Mouse (Mus musculus) heart, adult 11 months (tissue): ENCODE measurements around the gene Ccdc126.

Experiments
- DNase-seq: peaks from one replicate; pipeline ENCODE4 v3.0.0; 2022

The Ccdc126 gene

DNA sequence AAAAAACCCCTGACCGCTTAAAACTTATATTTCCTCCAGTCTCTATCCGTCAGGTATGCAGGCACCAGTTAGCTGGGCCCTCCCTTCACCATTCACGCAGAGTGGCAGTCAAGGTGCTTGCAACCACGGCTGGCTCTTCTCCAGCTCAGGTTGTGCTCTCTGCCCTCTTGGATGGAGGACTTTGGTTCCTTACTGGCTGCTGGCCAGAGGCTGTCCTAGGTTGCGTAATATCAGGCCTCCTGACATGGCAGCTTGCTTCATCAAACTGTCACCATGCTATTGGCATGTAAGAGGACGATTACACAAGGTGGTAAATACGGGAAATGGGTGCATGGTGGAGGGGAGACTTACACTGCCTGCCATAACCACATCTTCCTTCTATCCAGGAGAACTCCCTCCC lies 30.8 kb downstream of the Ccdc126 start:
- DNase-seq = no peak

DNA sequence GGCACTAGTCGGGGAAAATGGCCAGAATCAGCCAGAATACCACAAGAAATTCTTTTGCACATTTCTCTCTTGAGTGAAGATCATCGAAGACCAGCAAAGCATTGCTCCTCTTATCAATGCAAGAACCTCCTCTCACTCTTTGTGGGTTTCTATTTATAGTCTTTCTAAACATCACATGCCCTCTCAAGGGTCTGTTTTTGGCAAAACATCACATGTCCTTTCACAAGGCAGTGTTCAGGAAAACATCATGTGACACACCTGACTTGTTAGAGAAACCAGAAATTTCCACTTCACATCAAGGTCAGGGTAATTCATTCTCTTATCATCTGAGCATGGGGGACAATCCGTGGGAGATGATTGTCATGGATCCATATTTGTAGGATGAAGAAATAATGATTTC lies 35.5 kb downstream of the Ccdc126 start:
- peak; percentile 2 for DNase-seq

GRCm38 (mm10) chr6:49355171-49355570 lies 36.1 kb downstream of the Ccdc126 start:
- DNase-seq = peak; percentile 39

DNA sequence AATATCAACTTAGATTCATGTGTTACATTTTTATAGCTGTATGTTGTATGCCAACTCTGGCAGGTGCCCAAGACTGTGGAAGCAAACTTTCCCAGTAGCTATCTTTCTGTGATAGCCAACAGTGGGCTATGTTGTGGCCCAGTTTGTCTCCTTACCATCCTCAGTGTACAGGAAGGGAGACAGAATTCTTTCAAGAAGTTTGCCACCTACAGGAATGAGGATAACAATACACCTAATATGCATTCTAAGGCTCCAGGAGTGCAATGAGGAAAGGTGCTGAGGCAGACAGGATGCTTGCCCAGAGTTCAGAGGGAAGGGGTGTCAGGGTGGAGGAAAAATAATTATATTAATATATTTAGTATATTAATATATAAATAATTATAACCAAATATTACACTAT lies 41.3 kb downstream of the Ccdc126 start:
- no peak for DNase-seq

- peak; percentile 99 for DNase-seq
Measured at GRCm38 (mm10) chr6:49367159-49368054, 48.3 kb downstream of the Ccdc126 start, which contains the start of gene Fam221a. Gene Fam221a, plus strand, starts transcription at chr6:49367739.

- DNase-seq = peak; percentile 29
Measured at GRCm38 (mm10) chr6:49368212-49368611, 49.1 kb downstream of the Ccdc126 start.

GRCm38 (mm10) chr6:49372705-49373104 lies 53.6 kb downstream of the Ccdc126 start:
- DNase-seq = no peak

DNA sequence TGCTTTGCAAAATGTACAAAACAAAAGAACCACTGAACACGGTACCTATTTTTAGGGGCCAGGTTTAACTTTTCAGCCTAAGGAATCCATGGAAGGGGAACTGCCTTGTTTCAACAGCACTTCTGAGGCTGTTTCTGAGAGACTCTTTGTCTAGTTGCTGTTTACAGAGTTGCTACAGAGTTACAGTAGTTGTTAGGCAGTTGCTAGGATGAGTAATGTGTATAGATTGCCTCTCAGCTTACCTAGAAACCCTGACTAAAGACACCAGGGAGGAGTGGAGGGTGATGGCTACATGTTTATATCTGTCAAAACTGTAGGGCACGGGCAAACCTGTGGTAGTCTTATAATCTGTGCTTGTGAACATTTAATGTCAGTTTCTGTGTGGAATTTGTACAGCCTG lies 54.9 kb downstream of the Ccdc126 start:
- no peak for DNase-seq

- no peak for DNase-seq
Measured at GRCm38 (mm10) chr6:49378328-49378727, 59.3 kb downstream of the Ccdc126 start.
